In genomic region chr19:59168386-59168905, GRCm38 (mm10) we compare ENCODE assay signal across 27 mouse cellular contexts. TPM values are rescaled to one million over a fixed set of nuclear protein-coding genes. Genes with fewer than 3 reads are reported as not detected.
DNase-seq lines count a peak whose midpoint lies in the region; ATAC-seq lines count a peak whose summit lies in the region.
"Had no signal": no experiment of that assay in that cellular context is flagged by ENCODE, and none has a peak within 500 bp of the region (broad histone marks: within the 10 kb centered on the region; RNA-seq: fewer than 3 reads in every experiment).

No protein-coding gene starts in this region.

- no peak overlapping the region for H3K27ac ChIP-seq in intestine, embryonic 14.5 days (ENCODE audit: low read depth)
- H3K27ac ChIP-seq in intestine, embryonic 15.5 days, result no peak overlapping the region
- peak overlapping the region; percentile 88 for H3K27ac ChIP-seq in forebrain, embryonic 12.5 days
- no peak overlapping the region for H3K27ac ChIP-seq in midbrain, embryonic 12.5 days (replicated peaks)
- H3K27ac ChIP-seq: heart, embryonic 10.5 days; liver, embryonic 12.5 days; neural tube, embryonic 13.5 days had no signal

- H3K4me1 ChIP-seq in intestine, embryonic 14.5 days (replicated peaks; ENCODE audit: control insufficient read depth, insufficient read depth, low read length), result peaks cover 20% of the 10 kb centered on the region; the same call in 1 of the 2 replicates
- peaks cover 26% of the 10 kb centered on the region for H3K4me1 ChIP-seq in intestine, embryonic 15.5 days (replicated peaks)
- H3K4me1 ChIP-seq in forebrain, embryonic 12.5 days, result peaks cover 55% of the 10 kb centered on the region
- peaks cover 37% of the 10 kb centered on the region for H3K4me1 ChIP-seq in midbrain, embryonic 12.5 days

- peaks cover 100% of the 10 kb centered on the region for H3K27me3 ChIP-seq in intestine, embryonic 14.5 days (replicated peaks; ENCODE audit: control insufficient read depth, insufficient read depth, low read length)
- peaks cover 90% of the 10 kb centered on the region for H3K27me3 ChIP-seq in intestine, embryonic 15.5 days (replicated peaks)
- peaks cover 96% of the 10 kb centered on the region for H3K27me3 ChIP-seq in forebrain, embryonic 12.5 days
- H3K27me3 ChIP-seq in midbrain, embryonic 12.5 days, result peaks cover 99% of the 10 kb centered on the region

- H3K4me2 ChIP-seq in intestine, embryonic 14.5 days (ENCODE audit: low read length), result no peak overlapping the region
- H3K4me2 ChIP-seq in intestine, embryonic 15.5 days (replicated peaks), result no peak overlapping the region
- peak overlapping the region; percentile 74 for H3K4me2 ChIP-seq in forebrain, embryonic 12.5 days
- H3K4me2 ChIP-seq in midbrain, embryonic 12.5 days (replicated peaks), result no peak overlapping the region

- no peaks in the 10 kb centered on the region for H3K36me3 ChIP-seq in intestine, embryonic 14.5 days (ENCODE audit: control insufficient read depth, insufficient read depth, low read length)
- no peaks in the 10 kb centered on the region for H3K36me3 ChIP-seq in intestine, embryonic 15.5 days
- H3K36me3 ChIP-seq in forebrain, embryonic 12.5 days (replicated peaks), result no peaks in the 10 kb centered on the region
- no peaks in the 10 kb centered on the region for H3K36me3 ChIP-seq in midbrain, embryonic 12.5 days
- H3K36me3 ChIP-seq: heart, embryonic 10.5 days; liver, embryonic 12.5 days; neural tube, embryonic 13.5 days had no signal

- no peak overlapping the region for H3K9ac ChIP-seq in intestine, embryonic 14.5 days (ENCODE audit: low read length)
- no peak overlapping the region for H3K9ac ChIP-seq in intestine, embryonic 15.5 days
- H3K9ac ChIP-seq in forebrain, embryonic 12.5 days, result peak overlapping the region; percentile 85
- no peak overlapping the region for H3K9ac ChIP-seq in midbrain, embryonic 12.5 days (replicated peaks)
- H3K9ac ChIP-seq: liver, embryonic 12.5 days; lung, embryonic 14.5 days; neural tube, embryonic 13.5 days had no signal

- no peaks in the 10 kb centered on the region for H3K9me3 ChIP-seq in intestine, embryonic 14.5 days (ENCODE audit: control insufficient read depth, low read length)
- no peaks in the 10 kb centered on the region for H3K9me3 ChIP-seq in intestine, embryonic 15.5 days
- H3K9me3 ChIP-seq in forebrain, embryonic 12.5 days, result no peaks in the 10 kb centered on the region
- no peaks in the 10 kb centered on the region for H3K9me3 ChIP-seq in midbrain, embryonic 12.5 days
- H3K9me3 ChIP-seq: heart, embryonic 10.5 days; liver, embryonic 12.5 days; neural tube, embryonic 13.5 days had no signal

- ATAC-seq in intestine, embryonic 14.5 days (replicated peaks; ENCODE audit: low FRiP score, low TSS enrichment, low read depth), result no peak
- ATAC-seq in intestine, embryonic 15.5 days, result no peak
- no peak for ATAC-seq in forebrain, embryonic 12.5 days (ENCODE audit: low FRiP score)
- no peak for ATAC-seq in midbrain, embryonic 12.5 days (ENCODE audit: low FRiP score, low read depth)
- ATAC-seq in monocyte, adult 5-6 weeks (replicated peaks; ENCODE audit: insufficient number of reproducible peaks, low FRiP score, low TSS enrichment, poor library complexity, severe bottlenecking), result no peak
- ATAC-seq: liver, embryonic 12.5 days had no signal

- H3K4me3 ChIP-seq in intestine, embryonic 14.5 days (ENCODE audit: low read depth, low read length), result no peak overlapping the region
- no peak overlapping the region for H3K4me3 ChIP-seq in intestine, embryonic 15.5 days (replicated peaks)
- peak overlapping the region; percentile 61 for H3K4me3 ChIP-seq in forebrain, embryonic 12.5 days (replicated peaks)
- H3K4me3 ChIP-seq in midbrain, embryonic 12.5 days, result peak overlapping the region; percentile 8; the same call in 1 of the 2 replicates
- H3K4me3 ChIP-seq: erythroblast, embryonic 14.5 days; liver, embryonic 12.5 days had no signal

- DNase-seq in intestine, embryonic 14.5 days (ENCODE audit: low spot score), result peak; percentile 70
- DNase-seq in embryo, embryonic 9.5 days (ENCODE audit: extremely low spot score), result peak; percentile 23
- no peak for DNase-seq in left cerebral cortex, adult 8-10 months (ENCODE audit: low spot score in 2 of 2)
- no peak for DNase-seq in cerebellum, postnatal 4 days (ENCODE audit: low spot score in 2 of 2)
- DNase-seq: adrenal gland, postnatal 14 days; B cell, adult 2 months; cerebellum, adult 2 months; heart, postnatal 10 days; kidney, adult 9 months; lung, postnatal 4 days; right cerebral cortex, adult 18-20 months; spleen, adult 18-20 months; thymus, adult 2 months had no signal

- WGBS in intestine, embryonic 14.5 days, result 3% methylated on average over 17 of the region's 17 CpGs
- WGBS in intestine, embryonic 15.5 days, result 5% methylated on average over 17 of the region's 17 CpGs
- 2% methylated on average over 17 of the region's 17 CpGs for WGBS in forebrain, embryonic 12.5 days
- 2% methylated on average over 17 of the region's 17 CpGs for WGBS in midbrain, embryonic 12.5 days

RNA-seq across cellular contexts. Expression of gene Vax1, which starts 1.4 kb away (rescaled TPM):
- polyA plus RNA-seq in intestine, embryonic 14.5 days (2014; fragmentation: Nextera tagmentation; extraction: Ambion mirVana), result not detected in 2 replicates
- polyA plus RNA-seq in intestine, embryonic 15.5 days (2015; fragmentation: Nextera tagmentation; extraction: Ambion mirVana), result not detected in 2 replicates
- 4.2 and 6.8 TPM in 2 replicates for polyA plus RNA-seq in forebrain, embryonic 12.5 days (2016; fragmentation: Nextera tagmentation; extraction: Ambion mirVana)
- polyA plus RNA-seq in midbrain, embryonic 12.5 days (2016; fragmentation: Nextera tagmentation; extraction: Ambion mirVana), result 0.46 and 1.0 TPM in 2 replicates
- total RNA-seq in monocyte, adult 5-6 weeks (2017), result not detected in 3 replicates
- total RNA-seq in left cerebral cortex, adult 8-10 months (2022), result 1 to 10 TPM; 1.8 to 2.5 (median 1.9) TPM
- total RNA-seq: adrenal gland, postnatal 14 days; common myeloid progenitor, adult 5-6 weeks; gastrocnemius, postnatal 4 days; heart, postnatal 10 days had no signal
- polyA plus RNA-seq: erythroblast, embryonic 14.5 days; heart, embryonic 10.5 days; liver, embryonic 12.5 days; lung, embryonic 14.5 days; neural tube, embryonic 13.5 days; stomach, embryonic 14.5 days; thymus, adult 2 months had no signal

RNA-seq across cellular contexts. Expression of gene Kcnk18, which starts 50.6 kb away (rescaled TPM):
- 0.05 TPM in 1 of 2 replicates, not detected in the other for polyA plus RNA-seq in intestine, embryonic 14.5 days (2014; fragmentation: Nextera tagmentation; extraction: Ambion mirVana)
- not detected in 2 replicates for polyA plus RNA-seq in intestine, embryonic 15.5 days (2015; fragmentation: Nextera tagmentation; extraction: Ambion mirVana)
- polyA plus RNA-seq in forebrain, embryonic 12.5 days (2016; fragmentation: Nextera tagmentation; extraction: Ambion mirVana), result not detected in 2 replicates
- polyA plus RNA-seq in midbrain, embryonic 12.5 days (2016; fragmentation: Nextera tagmentation; extraction: Ambion mirVana), result not detected in 2 replicates
- not detected in 3 replicates for total RNA-seq in monocyte, adult 5-6 weeks (2017)
- total RNA-seq in left cerebral cortex, adult 8-10 months (2022), result not detected
- total RNA-seq: adrenal gland, postnatal 14 days; common myeloid progenitor, adult 5-6 weeks; gastrocnemius, postnatal 4 days; heart, postnatal 10 days; layer of hippocampus, postnatal 25 days; left cerebral cortex, postnatal 36 days had no signal
- polyA plus RNA-seq: cerebellum, adult 2 months; erythroblast, embryonic 14.5 days; heart, embryonic 10.5 days; liver, embryonic 12.5 days; lung, embryonic 14.5 days; neural tube, embryonic 13.5 days; stomach, embryonic 14.5 days; thymus, adult 2 months had no signal

Comparison
In these comparisons a context has a peak if more than half of its experiments do, and no peak if none do; other contexts are left out.
1. DNase-seq: peak in intestine, embryonic 14.5 days (single experiment) and embryo, embryonic 9.5 days (single experiment); none in left cerebral cortex, adult 8-10 months (0 of 2) and cerebellum, postnatal 4 days (0 of 2).
2. H3K4me3 ChIP-seq: peak in forebrain, embryonic 12.5 days (single experiment) and midbrain, embryonic 12.5 days (single experiment); none in intestine, embryonic 14.5 days (single experiment) and intestine, embryonic 15.5 days (single experiment).